Mouse (Mus musculus) CH12.LX (cell line): ENCODE measurements around the gene Pold1. TPM values are rescaled to one million over a fixed set of nuclear protein-coding genes. Genes with fewer than 3 reads are reported as not detected.

Experiments
- DNase-seq: peaks from one replicate; pipeline ENCODE4 v3.0.0-alpha.2; 2013; ENCODE audit errors: extremely low read depth
- H3K27ac ChIP-seq: 2 replicates; pipeline ENCODE4 v1.5.1; 2012; ENCODE audit warnings: low read depth, mild to moderate bottlenecking, control low read depth, moderate library complexity; ENCODE audit not compliant: insufficient read depth
- H3K27me3 ChIP-seq: replicated peaks from 2 replicates; pipeline ENCODE3; 2012; ENCODE audit warnings: inconsistent platforms
- H3K36me3 ChIP-seq, 2 experiments: replicated peaks in 1 of 2; 2 replicates each; pipeline versions ENCODE3 to v1.6.1; 2012; ENCODE audit warnings: inconsistent platforms in 1 of 2, low read length in 1 of 2, mild to moderate bottlenecking in 1 of 2, mixed read lengths in 1 of 2, moderate library complexity in 1 of 2; ENCODE audit not compliant: control insufficient read depth in 1 of 2, insufficient read depth in 1 of 2
- H3K4me1 ChIP-seq, 2 experiments: 2 replicates each; pipeline ENCODE4 v1.6.1; 2012; ENCODE audit warnings: inconsistent platforms in 1 of 2, moderate library complexity in 1 of 2; ENCODE audit not compliant: insufficient read depth in 2 of 2, control insufficient read depth in 1 of 2
- H3K4me2 ChIP-seq: 2 replicates; pipeline ENCODE4 v1.6.1; 2012; ENCODE audit warnings: low read depth, mild to moderate bottlenecking, control low read depth; ENCODE audit not compliant: poor library complexity, insufficient read depth, severe bottlenecking
- H3K4me3 ChIP-seq, 3 experiments: fragments of 150-350 bp in 1 of 3; sonication (generic) in 1 of 3; replicated peaks in 1 of 3; 2 replicates each; pipeline versions ENCODE3 to v1.5.1; 2011 to 2012; ENCODE audit warnings: low read depth in 2 of 3, low read length in 2 of 3, mild to moderate bottlenecking in 2 of 3, moderate library complexity in 2 of 3, control low read depth in 1 of 3, improper control_type of control experiment in 1 of 3, inconsistent platforms in 1 of 3, mixed read lengths in 1 of 3; ENCODE audit not compliant: poor library complexity in 1 of 3
- H3K79me2 ChIP-seq: replicated peaks from 2 replicates; pipeline ENCODE4 v1.6.1; 2012; ENCODE audit warnings: mild to moderate bottlenecking, moderate library complexity; ENCODE audit not compliant: control insufficient read depth, poor library complexity, insufficient read depth, severe bottlenecking; ENCODE audit errors: extremely low read depth
- H3K9ac ChIP-seq: 2 replicates; pipeline ENCODE4 v1.6.1; 2012; ENCODE audit warnings: low read depth, mild to moderate bottlenecking, control low read depth, moderate library complexity; ENCODE audit not compliant: insufficient read depth
- H3K9me3 ChIP-seq: replicated peaks from 2 replicates; pipeline ENCODE3; 2012; ENCODE audit warnings: low read length, inconsistent platforms, mixed read lengths
- BHLHE40 ChIP-seq: IDR thresholded peaks from 2 replicates; pipeline ENCODE4 v1.6.1; 2011; ENCODE audit warnings: mild to moderate bottlenecking, low read depth, low read length, improper control_type of control experiment
- CHD1 ChIP-seq: IDR thresholded peaks from 2 replicates; pipeline ENCODE4 v1.6.1; 2012; ENCODE audit warnings: low read depth, low read length, improper control_type of control experiment, inconsistent platforms
- CTCF ChIP-seq, 2 experiments: IDR thresholded peaks in 1 of 2; conservative IDR thresholded peaks in 1 of 2; 2 replicates each; pipeline ENCODE4 v1.5.1; 2011 to 2012; ENCODE audit warnings: low read depth in 2 of 2, low read length in 2 of 2, improper control_type of control experiment in 1 of 2, inconsistent platforms in 1 of 2, mild to moderate bottlenecking in 1 of 2, moderate library complexity in 1 of 2
- E2F4 ChIP-seq: IDR thresholded peaks from 2 replicates; pipeline ENCODE4 v1.6.1; 2011; ENCODE audit warnings: low read depth, low read length, improper control_type of control experiment; ENCODE audit not compliant: insufficient replicate concordance
- ELF1 ChIP-seq: IDR thresholded peaks from 2 replicates; pipeline ENCODE4 v1.6.1; 2014; ENCODE audit warnings: low read depth, mild to moderate bottlenecking, inconsistent platforms, low read length, improper control_type of control experiment
- EP300 ChIP-seq: IDR thresholded peaks from 2 replicates; pipeline ENCODE4 v1.6.1; 2011; ENCODE audit warnings: low read length, improper control_type of control experiment
- ETS1 ChIP-seq: conservative IDR thresholded peaks from 2 replicates; pipeline ENCODE4 v1.6.1; 2012; ENCODE audit warnings: low read depth, mild to moderate bottlenecking, inconsistent platforms, low read length, improper control_type of control experiment, moderate library complexity
- GABPA ChIP-seq: IDR thresholded peaks from 2 replicates; pipeline ENCODE4 v1.6.1; 2012; ENCODE audit warnings: low read depth, low read length, improper control_type of control experiment, inconsistent platforms; ENCODE audit not compliant: insufficient replicate concordance
- HCFC1 ChIP-seq: IDR thresholded peaks from 2 replicates; pipeline ENCODE4 v1.6.1; 2012; ENCODE audit warnings: low read depth, mild to moderate bottlenecking, inconsistent platforms, low read length, improper control_type of control experiment
- IRF4 ChIP-seq: IDR thresholded peaks from 2 replicates; pipeline ENCODE4 v1.6.1; 2014; ENCODE audit warnings: low read depth, mild to moderate bottlenecking, inconsistent platforms, low read length, improper control_type of control experiment
- JUN ChIP-seq: IDR thresholded peaks from 2 replicates; pipeline ENCODE4 v1.6.1; 2011; ENCODE audit warnings: low read depth, mild to moderate bottlenecking, low read length, improper control_type of control experiment, moderate library complexity; ENCODE audit not compliant: insufficient read depth
- JUND ChIP-seq: conservative IDR thresholded peaks from 2 replicates; pipeline ENCODE4 v1.6.1; 2011; ENCODE audit warnings: low read depth, low read length, improper control_type of control experiment
- KAT2A ChIP-seq: IDR thresholded peaks from 2 replicates; pipeline ENCODE4 v1.6.1; 2012; ENCODE audit warnings: low read length, improper control_type of control experiment, inconsistent platforms; ENCODE audit not compliant: insufficient replicate concordance
- MAX ChIP-seq: IDR thresholded peaks from 2 replicates; pipeline ENCODE4 v1.6.1; 2011; ENCODE audit warnings: low read length, improper control_type of control experiment
- MAZ ChIP-seq: IDR thresholded peaks from 2 replicates; pipeline ENCODE4 v1.6.1; 2012; ENCODE audit warnings: low read depth, mild to moderate bottlenecking, inconsistent platforms, low read length, improper control_type of control experiment, moderate library complexity
- MEF2A ChIP-seq: IDR thresholded peaks from 2 replicates; pipeline ENCODE4 v1.6.1; 2014; ENCODE audit warnings: low read depth, mild to moderate bottlenecking, inconsistent platforms, low read length, improper control_type of control experiment, borderline replicate concordance
- MXI1 ChIP-seq: IDR thresholded peaks from 2 replicates; pipeline ENCODE4 v1.6.1; 2011; ENCODE audit warnings: mild to moderate bottlenecking, low read depth, low read length, improper control_type of control experiment
- MYC ChIP-seq: IDR thresholded peaks from 2 replicates; pipeline ENCODE4 v1.6.1; 2011; ENCODE audit warnings: low read depth, mild to moderate bottlenecking, improper control_type of control experiment, low read length
- PAX5 ChIP-seq: IDR thresholded peaks from 2 replicates; pipeline ENCODE4 v1.6.1; 2012; ENCODE audit warnings: low read length, inconsistent platforms, mixed read lengths
- POLR2A ChIP-seq: IDR thresholded peaks from 2 replicates; pipeline ENCODE4 v1.6.1; 2011; ENCODE audit warnings: low read depth, mild to moderate bottlenecking, improper control_type of control experiment, low read length
- POLR2AphosphoS2 ChIP-seq: IDR thresholded peaks from 2 replicates; pipeline ENCODE4 v1.6.1; 2011; ENCODE audit warnings: low read depth, low read length, improper control_type of control experiment
- RAD21 ChIP-seq: IDR thresholded peaks from 2 replicates; pipeline ENCODE4 v1.6.1; 2011; ENCODE audit warnings: low read depth, mild to moderate bottlenecking, low read length, improper control_type of control experiment, moderate library complexity
- RCOR1 ChIP-seq: conservative IDR thresholded peaks from 2 replicates; pipeline ENCODE4 v1.6.1; 2012; ENCODE audit warnings: low read depth, mild to moderate bottlenecking, inconsistent platforms, low read length, improper control_type of control experiment
- SIN3A ChIP-seq: IDR thresholded peaks from 2 replicates; pipeline ENCODE4 v1.6.1; 2012; ENCODE audit warnings: low read length, improper control_type of control experiment, inconsistent platforms
- SMC3 ChIP-seq: IDR thresholded peaks from 2 replicates; pipeline ENCODE4 v1.6.1; 2011; ENCODE audit warnings: low read depth, low read length, improper control_type of control experiment
- TBP ChIP-seq: conservative IDR thresholded peaks from 2 replicates; pipeline ENCODE4 v1.6.1; 2011; ENCODE audit warnings: low read depth, low read length, improper control_type of control experiment
- TCF12 ChIP-seq: IDR thresholded peaks from 2 replicates; pipeline ENCODE4 v1.6.1; 2014; ENCODE audit warnings: low read depth, mild to moderate bottlenecking, inconsistent platforms, low read length, improper control_type of control experiment
- UBTF ChIP-seq: IDR thresholded peaks from 2 replicates; pipeline ENCODE4 v1.6.1; 2012; ENCODE audit warnings: low read depth, mild to moderate bottlenecking, inconsistent platforms, low read length, improper control_type of control experiment, moderate library complexity
- ZC3H11A ChIP-seq: IDR thresholded peaks from 2 replicates; pipeline ENCODE4 v1.6.1; 2012; ENCODE audit warnings: low read depth, mild to moderate bottlenecking, inconsistent platforms, low read length, improper control_type of control experiment
- ZMIZ1 ChIP-seq: IDR thresholded peaks from 2 replicates; pipeline ENCODE4 v1.6.1; 2012; ENCODE audit warnings: low read depth, mild to moderate bottlenecking, inconsistent platforms, low read length, improper control_type of control experiment
- ZNF384 ChIP-seq: IDR thresholded peaks from 2 replicates; pipeline ENCODE4 v1.6.1; 2012; ENCODE audit warnings: low read depth, low read length, improper control_type of control experiment, inconsistent platforms
- dilution Hi-C: fragments of 300-500 bp; cut with MboI; formaldehyde crosslinking; loops from 2 replicates; pipeline ENCODE4 v1.14.3; 2020; ENCODE audit warnings: low sequenced_read_pairs; ENCODE audit not compliant: extremely low pct_unique_long_range_greater_than_20kb, extremely low pct_ligation_motif_present
- in situ Hi-C: fragments of 300-500 bp; cut with MboI; formaldehyde crosslinking; loops from 3 replicates; pipeline ENCODE4 v1.14.3; 2019; ENCODE audit warnings: low sequenced_read_pairs, low pct_ligation_motif_present, low pct_unique_long_range_greater_than_20kb, mixed read lengths
- polyA plus RNA-seq: library from polyadenylated mRNA; unstranded; fragments of >175 nt; gene quantifications from 2 replicates; pipeline ENCODE4 v1.2.1, GENCODE M21; 2012; ENCODE audit warnings: low read depth; ENCODE audit not compliant: insufficient read length
- total RNA-seq, 2 experiments: library from RNA; depleted of rRNA; stranded (reverse); fragments of 300-350 nt in 1 of 2; fragments of >200 nt in 1 of 2; gene quantifications; 2 replicates each; pipeline ENCODE4 v1.2.3; 2012 to 2014

Gene Pold1
- total and polyA plus RNA-seq, 3 experiments, result 49.3 to 131 (median 67.6) TPM

- no peak for TF ChIP-seq MYC
- TF ChIP-seq ELF1, result no peak
- no peak for TF ChIP-seq BHLHE40
- TF ChIP-seq POLR2A, result no peak
- no peak for TF ChIP-seq HCFC1
- TF ChIP-seq ZNF384, result no peak
- TF ChIP-seq ZMIZ1, result no peak
- TF ChIP-seq SIN3A, result no peak
- peak; percentile 59 for TF ChIP-seq ZC3H11A
- no peak for TF ChIP-seq JUND
- TF ChIP-seq MEF2A, result no peak
- no peak for TF ChIP-seq GABPA
Observed at GRCm38 (mm10) chr7:44560435-44561400, 12.1 kb upstream of the Pold1 start (continued).

- H3K4me1 ChIP-seq, result peaks cover 2 to 34% of the 10 kb centered on the region in 2 experiments; a peak in 3 of 4 replicates
- in situ Hi-C loops, result loop anchor here (5.0 kb wide), 1 partner anchor 95 kb away; no protein-coding TSS in a partner anchor
- dilution Hi-C loops, result no loop called here
Observed at GRCm38 (mm10) chr7:44557629-44558028, 9.0 kb upstream of the Pold1 start.

More at GRCm38 (mm10) chr7:44557629-44558028, 9.0 kb upstream of the Pold1 start:
- no peak overlapping the region for H3K9ac ChIP-seq
- no peak overlapping the region for H3K4me2 ChIP-seq
- no peaks in the 10 kb centered on the region for H3K9me3 ChIP-seq
- no peak for DNase-seq
- H3K4me3 ChIP-seq, result no peak overlapping the region
- H3K27ac ChIP-seq, result no peak overlapping the region
- H3K27me3 ChIP-seq, result no peaks in the 10 kb centered on the region
- H3K79me2 ChIP-seq, result no peaks in the 10 kb centered on the region
- peaks cover 0 to under 1% of the 10 kb centered on the region in 2 experiments for H3K36me3 ChIP-seq
- no peak for TF ChIP-seq CTCF (conservative IDR thresholded peaks at IDR 0.05 in 1 of 2, IDR thresholded peaks at IDR 0.05 in 1 of 2; ENCODE audit: low read depth in 2 of 2, low read length in 2 of 2)
- no peak for TF ChIP-seq GABPA
- no peak for TF ChIP-seq TCF12
- no peak for TF ChIP-seq BHLHE40
- peak; percentile 83 for TF ChIP-seq JUND
- no peak for TF ChIP-seq TBP
- no peak for TF ChIP-seq POLR2AphosphoS2
- no peak for TF ChIP-seq SIN3A
- TF ChIP-seq HCFC1, result no peak
- TF ChIP-seq PAX5, result no peak
- peak; percentile 93 for TF ChIP-seq IRF4
- peak; percentile 50; the same call in 1 of the 2 replicates for TF ChIP-seq MEF2A
- TF ChIP-seq EP300, result peak; percentile 69
- no peak for TF ChIP-seq MAX
- TF ChIP-seq MAZ, result no peak
- no peak for TF ChIP-seq ZMIZ1
- TF ChIP-seq ETS1, result no peak; the same call in 1 of the 2 replicates
- TF ChIP-seq E2F4, result no peak
- no peak for TF ChIP-seq RAD21
- peak; percentile 84 for TF ChIP-seq RCOR1
- no peak for TF ChIP-seq ELF1
- no peak for TF ChIP-seq SMC3
- TF ChIP-seq MXI1, result no peak
- no peak for TF ChIP-seq ZNF384
- no peak for TF ChIP-seq CHD1
- TF ChIP-seq ZC3H11A, result no peak
- no peak for TF ChIP-seq MYC
- no peak for TF ChIP-seq KAT2A
- peak; percentile 64 for TF ChIP-seq JUN
- TF ChIP-seq UBTF, result no peak
- TF ChIP-seq, all 38 proteins: peak for 6
